In genomic region chr4:3067666-3068065, GRCm38 (mm10) we compare ENCODE assay signal across 8 mouse cellular contexts.
A peak's percentile ranks its signal among the peaks of the same experiment; 100 is the strongest.
DNase-seq lines count a peak whose midpoint lies in the region; ATAC-seq lines count a peak whose summit lies in the region.

No protein-coding gene starts in this region.

- H3K36me3 ChIP-seq in intestine, embryonic 14.5 days (ENCODE audit: control insufficient read depth, insufficient read depth, low read length): no peaks in the 10 kb centered on the region
- H3K36me3 ChIP-seq in megakaryocyte, embryonic 14.5 days (replicated peaks; ENCODE audit: low read length): no peaks in the 10 kb centered on the region

- no peak overlapping the region for H3K4me2 ChIP-seq in intestine, embryonic 14.5 days (ENCODE audit: low read length)

- 33% methylated on average over 2 of the region's 2 CpGs for WGBS in intestine, embryonic 14.5 days

- DNase-seq in adrenal gland, postnatal 4 days (ENCODE audit: low spot score in 2 of 2): peak; percentile 21 to 27
- no peak for DNase-seq in adrenal gland, postnatal 10 days
- DNase-seq in thymus, adult 18-20 months: peak; percentile 4 to 9
- no peak for DNase-seq in thymus, postnatal 0 days (ENCODE audit: low spot score)
- DNase-seq in intestine, embryonic 14.5 days (ENCODE audit: low spot score): no peak
- DNase-seq in testis, postnatal 14 days (ENCODE audit: low spot score): peak; percentile 15
- DNase-seq in cerebellum, adult 11 months: no peak

- ATAC-seq in intestine, embryonic 14.5 days (replicated peaks; ENCODE audit: low FRiP score, low TSS enrichment, low read depth): peak; percentile 64

- H3K4me1 ChIP-seq in intestine, embryonic 14.5 days (replicated peaks; ENCODE audit: control insufficient read depth, insufficient read depth, low read length): no peaks in the 10 kb centered on the region
- H3K4me1 ChIP-seq in megakaryocyte, embryonic 14.5 days: peaks cover 2% of the 10 kb centered on the region; the same call in 1 of the 2 replicates

- H3K9me3 ChIP-seq in intestine, embryonic 14.5 days (ENCODE audit: control insufficient read depth, low read length): peaks cover 58% of the 10 kb centered on the region
- peaks cover 97% of the 10 kb centered on the region for H3K9me3 ChIP-seq in megakaryocyte, embryonic 14.5 days

- H3K27ac ChIP-seq in intestine, embryonic 14.5 days (ENCODE audit: low read depth): no peak overlapping the region

- no peaks in the 10 kb centered on the region for H3K27me3 ChIP-seq in intestine, embryonic 14.5 days (replicated peaks; ENCODE audit: control insufficient read depth, insufficient read depth, low read length)
- H3K27me3 ChIP-seq in megakaryocyte, embryonic 14.5 days (replicated peaks): no peaks in the 10 kb centered on the region

- H3K9ac ChIP-seq in intestine, embryonic 14.5 days (ENCODE audit: low read length): no peak overlapping the region

- no peak overlapping the region for H3K4me3 ChIP-seq in intestine, embryonic 14.5 days (ENCODE audit: low read depth, low read length)
- H3K4me3 ChIP-seq in megakaryocyte, embryonic 14.5 days (replicated peaks): peak overlapping the region; percentile 8

Comparison
In these comparisons a context has a peak if more than half of its experiments do, and no peak if none do; other contexts are left out.
1. DNase-seq: peak in adrenal gland, postnatal 4 days (2 of 2), thymus, adult 18-20 months (2 of 2) and testis, postnatal 14 days (single experiment); none in adrenal gland, postnatal 10 days (single experiment), thymus, postnatal 0 days (single experiment), intestine, embryonic 14.5 days (single experiment) and cerebellum, adult 11 months (single experiment).